Mouse (Mus musculus): ENCODE measurements around the gene Prss12.

The Prss12 gene

GRCm38 (mm10) chr3:123537279-123537678, 90.6 kb downstream of the Prss12 start:
- DNase-seq, result no peak

DNA sequence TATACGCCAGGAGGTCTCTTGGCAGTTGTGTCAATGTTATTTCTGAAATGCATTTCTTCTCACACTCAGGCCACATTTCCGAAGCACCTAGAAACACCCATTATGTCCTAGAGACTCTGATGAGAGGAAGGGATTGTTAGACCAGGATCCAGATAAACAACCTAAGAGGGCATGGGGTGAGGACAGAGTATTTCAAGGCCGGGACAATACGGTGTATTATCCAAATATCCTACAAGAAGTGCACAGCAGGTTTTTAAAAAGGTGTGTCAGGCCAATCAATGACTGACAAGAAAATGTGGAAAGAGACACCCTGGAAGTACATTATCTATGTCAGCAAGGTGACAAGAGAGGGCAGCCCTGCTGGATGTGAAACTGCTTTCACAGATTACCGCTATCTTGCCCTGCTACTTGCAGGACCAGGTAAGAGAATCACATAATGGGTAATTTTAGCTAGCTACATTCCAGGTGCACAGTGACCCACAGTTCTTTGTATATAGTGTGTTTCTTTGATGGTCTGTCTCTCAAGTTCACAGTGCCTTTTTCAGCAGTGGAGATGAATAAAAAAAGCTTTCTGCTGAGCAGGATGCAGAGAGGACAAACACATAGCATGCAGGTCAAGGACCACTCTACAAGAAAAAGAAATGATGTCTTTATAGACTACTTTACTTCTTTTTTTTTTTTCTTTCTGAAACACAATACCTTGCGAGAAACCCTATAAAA, 97.0 kb downstream of the Prss12 start:
- DNase-seq, result no peak

DNA sequence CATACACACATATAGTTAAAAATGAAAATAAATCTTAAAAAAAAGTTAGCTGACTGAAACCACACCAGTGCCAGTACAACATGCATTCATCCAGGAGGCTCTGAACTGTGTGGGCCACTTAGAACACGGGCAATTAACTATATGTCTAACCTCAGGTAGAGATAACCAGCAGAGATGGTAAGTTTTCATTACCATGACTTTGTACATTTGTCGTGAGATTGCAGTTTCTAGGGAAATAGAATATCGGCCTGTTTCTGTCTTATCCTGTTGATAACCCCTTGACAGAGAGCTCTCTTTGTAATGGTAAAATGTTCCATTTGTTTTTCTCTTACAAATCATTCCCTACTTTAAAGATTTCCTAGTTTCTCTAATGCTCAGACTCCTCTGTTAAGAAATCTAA, 103.8 kb downstream of the Prss12 start:
- DNase-seq, result no peak

DNA sequence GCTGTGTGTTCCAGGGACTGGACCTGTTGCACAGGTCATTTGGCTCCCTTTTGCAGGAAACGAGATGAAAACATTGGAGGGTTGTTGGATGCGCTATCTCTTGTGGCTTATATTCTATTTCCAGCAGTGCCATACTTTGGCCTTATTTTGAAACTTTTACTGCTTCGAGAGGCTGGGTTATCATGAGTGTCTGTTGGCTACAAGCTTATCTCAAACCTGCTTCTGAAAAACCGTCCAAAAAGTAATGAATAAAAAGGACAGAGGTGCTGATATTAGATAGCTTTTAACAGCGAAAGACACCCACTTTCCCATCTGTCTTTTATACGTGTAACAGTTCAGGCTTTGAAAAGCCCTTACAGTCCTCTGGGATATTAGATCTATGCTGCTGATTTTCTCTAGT, 107.2 kb downstream of the Prss12 start:
- DNase-seq, result no peak

GRCm38 (mm10) chr3:123555254-123555865, 108.6 kb downstream of the Prss12 start:
- no peak for DNase-seq
